Mouse (Mus musculus) right cerebral cortex, postnatal 25 days (tissue): Measurements from ENCODE around the gene Iqschfp.

Source experiments
- DNase-seq: peaks from one replicate; pipeline ENCODE4 v3.0.0; 2022

The Iqschfp gene

GRCm38 (mm10) chr3:68610598-68611261 lies 718.7 kb downstream of the Iqschfp start:
- DNase-seq: no peak

GRCm38 (mm10) chr3:68615042-68615810 lies 723.2 kb downstream of the Iqschfp start:
- no peak for DNase-seq

GRCm38 (mm10) chr3:68616363-68616762 lies 724.3 kb downstream of the Iqschfp start:
- DNase-seq: no peak

GRCm38 (mm10) chr3:68617708-68618107 lies 725.7 kb downstream of the Iqschfp start:
- DNase-seq: no peak

- no peak for DNase-seq
These were observed 727.1 kb downstream of the Iqschfp start for GRCm38 (mm10) chr3:68619097-68619496.

DNA sequence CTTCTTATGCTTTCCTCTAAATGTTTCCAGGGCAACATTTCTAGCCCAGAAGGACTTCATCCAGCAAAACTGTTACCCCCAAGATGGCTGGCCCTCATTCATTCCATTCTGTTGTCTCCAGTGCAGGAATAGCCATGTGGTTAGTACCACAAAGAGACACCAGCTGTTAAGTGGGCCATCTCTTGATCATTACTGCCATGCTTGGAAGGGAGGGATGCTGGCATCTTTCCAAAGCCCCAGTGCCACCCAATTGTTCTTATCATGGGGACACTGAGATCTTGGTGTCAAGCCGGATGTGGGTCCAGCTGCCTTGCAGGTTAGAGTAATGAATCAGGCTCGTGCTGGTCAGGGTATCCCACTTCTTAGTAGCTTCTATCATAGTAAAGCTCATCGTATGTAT lies 729.9 kb downstream of the Iqschfp start:
- no peak for DNase-seq

GRCm38 (mm10) chr3:68623036-68623435 lies 731.0 kb downstream of the Iqschfp start:
- no peak for DNase-seq

GRCm38 (mm10) chr3:68624471-68624870 lies 732.4 kb downstream of the Iqschfp start:
- DNase-seq: no peak

GRCm38 (mm10) chr3:68630261-68630660 lies 738.2 kb downstream of the Iqschfp start:
- no peak for DNase-seq

DNA sequence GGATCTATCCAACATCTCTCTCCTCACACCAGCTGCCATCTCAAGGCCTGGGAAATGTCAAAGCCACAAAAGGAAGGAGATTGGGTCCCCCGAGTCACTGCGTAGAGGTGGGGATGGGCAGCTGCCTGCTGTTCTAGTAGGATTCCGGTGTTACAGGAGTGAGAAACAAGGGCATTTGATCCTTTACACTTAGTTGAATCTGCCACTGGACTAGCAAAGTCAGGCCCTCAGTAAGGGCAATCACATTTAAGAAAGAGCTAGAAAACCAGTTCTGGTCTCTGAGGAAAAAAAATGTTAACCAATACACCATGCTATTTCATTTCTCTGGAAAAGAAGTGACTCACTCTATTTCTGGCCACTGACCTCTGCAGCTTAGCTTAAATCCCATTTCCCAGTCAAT lies 738.8 kb downstream of the Iqschfp start:
- no peak for DNase-seq

GRCm38 (mm10) chr3:68632714-68633113 lies 740.7 kb downstream of the Iqschfp start:
- DNase-seq: no peak

DNA sequence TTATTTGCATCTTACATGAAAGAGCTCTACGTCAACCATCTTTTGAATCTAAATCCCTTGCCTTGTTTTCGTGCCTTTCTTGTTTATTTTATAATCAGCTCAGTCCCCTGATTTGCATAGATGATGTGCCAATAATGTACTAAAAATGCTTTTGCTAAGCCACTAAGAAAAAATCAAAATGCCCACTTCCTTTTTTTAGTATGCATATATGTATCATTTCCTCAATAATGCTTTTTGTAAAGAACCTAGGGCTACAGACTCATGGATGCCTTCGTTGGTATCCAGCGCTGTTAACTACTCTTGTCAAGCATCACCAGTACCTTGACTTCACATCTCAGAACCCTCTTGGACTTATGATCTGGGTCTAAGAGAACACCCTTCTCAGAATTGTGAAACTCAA lies 741.5 kb downstream of the Iqschfp start:
- DNase-seq: no peak

DNA sequence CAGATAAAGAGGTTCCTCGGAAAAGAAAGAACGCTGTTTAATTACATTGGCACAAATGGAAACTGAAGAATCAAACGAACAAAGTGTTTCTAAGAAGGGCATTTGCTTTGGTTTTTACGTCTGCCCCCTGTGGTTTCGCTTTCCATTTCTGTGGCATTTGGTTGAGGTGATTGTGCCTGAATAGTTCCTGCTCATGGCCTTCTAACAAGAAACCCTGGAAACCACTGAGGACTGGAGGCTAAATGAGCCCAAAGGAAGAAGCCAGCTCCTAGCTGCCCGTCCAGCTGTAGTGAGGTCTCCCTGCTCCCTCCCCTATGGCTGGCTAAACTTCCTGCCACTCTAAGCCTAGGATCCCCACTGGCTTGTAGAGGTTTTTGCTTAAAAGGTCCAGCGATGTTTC lies 745.9 kb downstream of the Iqschfp start:
- no peak for DNase-seq

GRCm38 (mm10) chr3:68638703-68639102 lies 746.7 kb downstream of the Iqschfp start:
- no peak for DNase-seq

GRCm38 (mm10) chr3:68642935-68643334 lies 750.9 kb downstream of the Iqschfp start:
- DNase-seq: no peak

DNA sequence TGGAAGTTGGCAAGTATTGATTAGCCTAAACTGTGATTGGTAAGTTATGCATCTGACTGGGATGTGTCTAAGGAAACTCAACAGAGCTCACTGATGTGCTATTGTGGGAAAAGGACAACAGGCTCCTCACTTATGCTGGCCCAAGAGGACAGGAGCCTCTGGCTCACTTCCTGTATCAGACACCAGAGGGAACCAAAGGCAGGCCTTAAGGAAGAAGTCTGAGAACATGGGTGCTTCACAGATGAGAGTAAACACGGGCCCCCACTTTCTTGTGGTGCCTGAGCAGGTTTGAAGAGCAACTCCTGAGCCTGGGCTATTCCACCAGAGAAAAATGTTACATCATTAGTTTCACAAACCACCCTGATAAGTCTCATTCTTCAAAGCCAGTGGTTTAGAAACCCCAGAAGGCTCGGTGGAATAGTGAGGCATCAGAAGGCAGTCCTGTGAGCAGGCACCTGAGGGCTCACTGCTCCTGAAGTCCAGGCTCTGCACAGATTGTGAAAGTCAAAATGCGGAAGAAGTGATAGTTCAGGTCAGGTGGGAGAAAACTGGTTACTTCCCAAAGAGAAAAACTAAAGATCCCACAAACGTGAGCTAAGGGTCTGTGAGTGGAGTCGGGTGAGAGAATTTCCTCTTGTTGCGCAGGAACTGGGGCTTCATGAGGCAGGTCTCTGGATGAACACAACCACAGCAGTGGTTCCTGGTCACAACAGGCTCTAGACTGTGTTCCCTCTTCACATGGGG lies 754.5 kb downstream of the Iqschfp start:
- no peak for DNase-seq

GRCm38 (mm10) chr3:68647282-68647681 lies 755.2 kb downstream of the Iqschfp start:
- no peak for DNase-seq

- DNase-seq: no peak
These were observed 758.2 kb downstream of the Iqschfp start for GRCm38 (mm10) chr3:68650251-68650650.

GRCm38 (mm10) chr3:68656607-68657352 lies 764.7 kb downstream of the Iqschfp start:
- DNase-seq: no peak

DNA sequence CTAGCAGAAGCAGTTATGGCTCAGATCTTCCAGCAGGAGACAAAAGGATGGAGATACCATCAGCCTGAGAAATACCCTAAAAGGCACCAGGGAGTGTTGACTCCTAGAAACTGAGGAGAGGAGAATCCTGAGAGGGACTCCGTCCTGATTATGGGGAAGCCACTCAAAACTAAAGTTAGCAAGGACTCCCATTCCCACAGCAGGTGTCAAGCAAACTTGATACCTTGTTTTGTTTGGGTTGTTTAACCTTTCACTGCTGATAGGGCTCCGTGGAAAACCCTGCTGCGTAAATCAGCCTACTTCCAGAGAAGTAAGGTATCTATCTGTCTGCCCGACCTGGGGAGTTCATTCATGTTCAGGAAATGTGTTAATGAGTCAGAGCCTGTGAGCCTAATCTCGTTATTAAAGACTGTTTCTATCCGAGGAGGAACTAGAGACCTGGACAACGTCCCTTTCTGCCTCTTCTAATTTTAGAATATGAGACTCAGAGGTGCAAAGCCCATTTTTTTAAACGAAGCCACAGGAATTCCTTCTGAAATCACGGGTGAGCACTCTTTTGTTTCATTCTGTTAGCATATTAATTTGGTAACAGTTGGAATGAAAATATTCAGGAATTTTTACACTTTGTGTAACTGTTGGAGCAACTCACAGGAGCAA lies 765.7 kb downstream of the Iqschfp start:
- DNase-seq: no peak

GRCm38 (mm10) chr3:68659996-68660395 lies 768.0 kb downstream of the Iqschfp start:
- DNase-seq: no peak

DNA sequence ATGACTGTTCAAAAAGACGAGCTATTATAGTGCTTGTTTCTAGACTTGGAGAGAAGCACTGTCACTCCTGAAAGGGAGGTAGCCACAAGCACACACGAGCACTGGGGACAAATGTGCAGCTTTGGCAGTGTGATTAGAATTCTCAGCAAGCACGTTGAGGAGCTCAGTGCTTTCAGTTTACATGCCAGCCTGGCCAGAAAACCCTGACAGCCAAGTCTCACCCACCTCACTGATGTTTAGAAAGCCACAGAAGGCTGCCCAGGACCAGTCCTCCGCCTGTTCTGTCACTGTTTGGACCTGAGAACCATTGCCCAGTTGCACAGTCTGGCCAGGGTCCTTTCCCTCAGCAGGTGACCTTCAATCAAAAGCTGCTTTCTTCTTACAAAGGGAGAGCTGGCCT lies 768.5 kb downstream of the Iqschfp start:
- DNase-seq: peak; percentile 36

GRCm38 (mm10) chr3:68662386-68662785 lies 770.4 kb downstream of the Iqschfp start:
- no peak for DNase-seq
